Mouse (Mus musculus) midbrain, embryonic 12.5 days (tissue): ENCODE results near the gene Cntd1. TPM values are rescaled to one million over a fixed set of nuclear protein-coding genes. Genes with fewer than 3 reads are reported as not detected.

Experiments
- ATAC-seq: fragments of 200-750 bp; cut with Nextera tagmentation; 2 replicates; pipeline ENCODE4 v1.8.0; 2017; ENCODE audit warnings: low read depth, moderate TSS enrichment, moderate library complexity; ENCODE audit not compliant: low FRiP score
- H3K27ac ChIP-seq: fragments of 300-500 bp; sonication (generic); replicated peaks from 2 replicates; pipeline ENCODE4 v1.5.1; 2016; ENCODE audit warnings: mild to moderate bottlenecking
- H3K27me3 ChIP-seq: fragments of 300-500 bp; sonication (generic); 2 replicates; pipeline ENCODE4 v1.6.1; 2016; ENCODE audit warnings: mild to moderate bottlenecking
- H3K36me3 ChIP-seq: fragments of 300-500 bp; sonication (generic); 2 replicates; pipeline ENCODE4 v1.6.1; 2016
- H3K4me1 ChIP-seq: fragments of 300-500 bp; sonication (generic); 2 replicates; pipeline ENCODE4 v1.6.1; 2016
- H3K4me2 ChIP-seq: fragments of 300-500 bp; sonication (generic); replicated peaks from 2 replicates; pipeline ENCODE4 v1.6.1; 2016; ENCODE audit warnings: mild to moderate bottlenecking, moderate library complexity
- H3K4me3 ChIP-seq: fragments of 300-500 bp; sonication (generic); 2 replicates; pipeline ENCODE4 v1.5.1; 2016; ENCODE audit warnings: mild to moderate bottlenecking
- H3K9ac ChIP-seq: fragments of 300-500 bp; sonication (generic); replicated peaks from 2 replicates; pipeline ENCODE4 v1.6.1; 2016; ENCODE audit warnings: mild to moderate bottlenecking, moderate library complexity
- H3K9me3 ChIP-seq: fragments of 300-500 bp; sonication (generic); 2 replicates; pipeline ENCODE4 v1.6.1; 2016; ENCODE audit warnings: mild to moderate bottlenecking
- WGBS: fragments of 180-500 bp; shearing (Covaris S2); methylation state at CpG from one replicate; pipeline ENCODE4 v1.1.7; 2016; 5-methylcytosine and 5-hydroxymethylcytosine counted together
- polyA plus RNA-seq: library from polyadenylated mRNA; unstranded; fragments of >200 nt; fragmentation: Nextera tagmentation; extraction: Ambion mirVana; gene quantifications from 2 replicates; pipeline ENCODE4 v1.2.1, GENCODE M21; 2016

Cntd1 gene
- polyA plus RNA-seq, 1 experiment from 2014 or later: 1.3 TPM

- Histone ChIP-seq H3K4me3 (no peak overlapping the region), H3K9ac (peak overlapping the region; percentile 44), H3K27me3 (peaks cover 23% of the 10 kb centered on the region), H3K4me2 (peak overlapping the region; percentile 34), H3K36me3 (no peaks in the 10 kb centered on the region), H3K27ac (no peak overlapping the region), H3K4me1 (peaks cover 28% of the 10 kb centered on the region), H3K9me3 (no peaks in the 10 kb centered on the region)
- WGBS: 25% methylated on average over 27 of the region's 27 CpGs
- no peak for ATAC-seq
Measured at GRCm38 (mm10) chr11:101276319-101277070, 2.3 kb upstream of the Cntd1 start.

- Histone ChIP-seq H3K4me3 (peak overlapping the region; percentile 73), H3K9ac (peak overlapping the region; percentile 75), H3K27me3 (peaks cover 21% of the 10 kb centered on the region), H3K36me3 (no peaks in the 10 kb centered on the region), H3K4me1 (peaks cover 28% of the 10 kb centered on the region), H3K9me3 (no peaks in the 10 kb centered on the region), H3K27ac (no peak overlapping the region), H3K4me2 (peak overlapping the region; percentile 88)
- no peak for ATAC-seq
- 81% methylated on average over 12 of the region's 12 CpGs for WGBS
Measured at GRCm38 (mm10) chr11:101277381-101278222, 1.2 kb upstream of the Cntd1 start.

- ATAC-seq: peak; percentile 13
- Histone ChIP-seq H3K9ac (no peak overlapping the region), H3K27me3 (peaks cover 21% of the 10 kb centered on the region)
Measured at GRCm38 (mm10) chr11:101279193-101279569, 369 bp downstream of the Cntd1 start.

GRCm38 (mm10) chr11:101280837-101281236 is 2.0 kb downstream of the Cntd1 start:
- Histone ChIP-seq H3K9me3 (no peaks in the 10 kb centered on the region), H3K4me1 (peaks cover 28% of the 10 kb centered on the region), H3K27ac (no peak overlapping the region), H3K36me3 (no peaks in the 10 kb centered on the region), H3K4me3 (no peak overlapping the region), H3K9ac (no peak overlapping the region), H3K27me3 (peaks cover 14% of the 10 kb centered on the region), H3K4me2 (no peak overlapping the region)
- 51% methylated on average over 7 of the region's 7 CpGs for WGBS
- ATAC-seq: no peak

More at GRCm38 (mm10) chr11:101279193-101279569, 369 bp downstream of the Cntd1 start:
- Histone ChIP-seq H3K4me2 (peak overlapping the region; percentile 88), H3K4me3 (peak overlapping the region; percentile 73), H3K27ac (no peak overlapping the region), H3K9me3 (no peaks in the 10 kb centered on the region), H3K4me1 (peaks cover 28% of the 10 kb centered on the region), H3K36me3 (no peaks in the 10 kb centered on the region)
- WGBS: 64% methylated on average over 14 of the region's 14 CpGs

- peaks cover 4% of the 10 kb centered on the region for H3K36me3 ChIP-seq
- peaks cover 5% of the 10 kb centered on the region for H3K27me3 ChIP-seq
- H3K4me2 ChIP-seq: no peak overlapping the region
- H3K4me3 ChIP-seq: no peak overlapping the region
- peaks cover 9% of the 10 kb centered on the region for H3K4me1 ChIP-seq
- no peaks in the 10 kb centered on the region for H3K9me3 ChIP-seq
- no peak overlapping the region for H3K27ac ChIP-seq
- H3K9ac ChIP-seq: no peak overlapping the region
- 25% methylated on average over 5 of the region's 5 CpGs for WGBS
- no peak for ATAC-seq
Measured at GRCm38 (mm10) chr11:101282896-101283295, 4.1 kb downstream of the Cntd1 start.

GRCm38 (mm10) chr11:101283805-101284204 is 5.0 kb downstream of the Cntd1 start:
- Histone ChIP-seq H3K9ac (no peak overlapping the region), H3K4me3 (no peak overlapping the region), H3K4me1 (peaks cover 5% of the 10 kb centered on the region; the same call in 1 of the 2 replicates), H3K27ac (no peak overlapping the region), H3K36me3 (peaks cover 7% of the 10 kb centered on the region), H3K27me3 (peaks cover 5% of the 10 kb centered on the region), H3K9me3 (no peaks in the 10 kb centered on the region), H3K4me2 (no peak overlapping the region)
- no peak for ATAC-seq
- WGBS: 80% methylated on average over 4 of the region's 4 CpGs

GRCm38 (mm10) chr11:101287306-101287705 is 8.5 kb downstream of the Cntd1 start:
- 92% methylated on average over 9 of the region's 9 CpGs for WGBS
- Histone ChIP-seq H3K4me3 (no peak overlapping the region), H3K4me1 (no peaks in the 10 kb centered on the region), H3K36me3 (peaks cover 41% of the 10 kb centered on the region), H3K27ac (no peak overlapping the region), H3K27me3 (no peaks in the 10 kb centered on the region), H3K9me3 (no peaks in the 10 kb centered on the region), H3K4me2 (no peak overlapping the region), H3K9ac (no peak overlapping the region)
- ATAC-seq: no peak

GRCm38 (mm10) chr11:101291231-101291630 is 12.4 kb downstream of the Cntd1 start:
- H3K9me3 ChIP-seq: no peaks in the 10 kb centered on the region
- no peaks in the 10 kb centered on the region for H3K27me3 ChIP-seq
- H3K27ac ChIP-seq: no peak overlapping the region
- ATAC-seq: no peak
- WGBS: 97% methylated on average over 8 of the region's 8 CpGs
- H3K4me3 ChIP-seq: no peak overlapping the region
- no peak overlapping the region for H3K9ac ChIP-seq
- H3K36me3 ChIP-seq: peaks cover 79% of the 10 kb centered on the region
- no peaks in the 10 kb centered on the region for H3K4me1 ChIP-seq
- no peak overlapping the region for H3K4me2 ChIP-seq

- Histone ChIP-seq H3K36me3 (peaks cover 82% of the 10 kb centered on the region), H3K27ac (no peak overlapping the region), H3K9ac (no peak overlapping the region), H3K4me2 (no peak overlapping the region), H3K4me3 (no peak overlapping the region), H3K9me3 (no peaks in the 10 kb centered on the region), H3K27me3 (no peaks in the 10 kb centered on the region), H3K4me1 (0 out of 2 replicates have a peak, but pooled peaks cover under 1% of the 10 kb centered on the region)
- WGBS: 93% methylated on average over 8 of the region's 8 CpGs
- ATAC-seq: no peak
Measured at GRCm38 (mm10) chr11:101295191-101295590, 16.4 kb downstream of the Cntd1 start.

GRCm38 (mm10) chr11:101300881-101301280 is 22.1 kb downstream of the Cntd1 start:
- Histone ChIP-seq H3K27ac (no peak overlapping the region), H3K4me2 (peak overlapping the region; percentile 98), H3K9me3 (no peaks in the 10 kb centered on the region), H3K4me3 (peak overlapping the region; percentile 95), H3K4me1 (peaks cover 14% of the 10 kb centered on the region), H3K9ac (peak overlapping the region; percentile 86; the same call in 1 of the 2 replicates), H3K36me3 (peaks cover 28% of the 10 kb centered on the region), H3K27me3 (no peaks in the 10 kb centered on the region)
- no peak for ATAC-seq
- WGBS: 66% methylated on average over 7 of the region's 7 CpGs

- Histone ChIP-seq H3K4me3 (peak overlapping the region; percentile 95), H3K27me3 (no peaks in the 10 kb centered on the region), H3K36me3 (peaks cover 22% of the 10 kb centered on the region), H3K4me2 (peak overlapping the region; percentile 98), H3K9ac (peak overlapping the region; percentile 86), H3K9me3 (no peaks in the 10 kb centered on the region), H3K27ac (peak overlapping the region; percentile 64; the same call in 1 of the 2 replicates), H3K4me1 (peaks cover 14% of the 10 kb centered on the region)
- peak; percentile 38 for ATAC-seq
- WGBS: 13% methylated on average over 26 of the region's 26 CpGs
Measured at GRCm38 (mm10) chr11:101301299-101302003, 22.6 kb downstream of the Cntd1 start.
